Mouse (Mus musculus): Measurements from ENCODE around the gene Ank2. TPM values are rescaled to one million over a fixed set of nuclear protein-coding genes. Genes with fewer than 3 reads are reported as not detected.

The Ank2 gene
- polyA plus RNA-seq, 1 experiment = 352 TPM

GRCm38 (mm10) chr3:127035540-127035939, 463.6 kb downstream of the Ank2 start:
- H3K4me1 ChIP-seq (ENCODE audit: control insufficient read depth, insufficient read depth, low read length) = peaks cover 11% of the 10 kb centered on the region
- TF ChIP-seq POLR2A (IDR thresholded peaks at IDR 0.05; ENCODE audit: extremely low read depth, insufficient read depth, low read length) = no peak
- TF ChIP-seq CTCF (IDR thresholded peaks at IDR 0.05; ENCODE audit: extremely low read depth, insufficient read depth, low read length) = no peak
- no peak overlapping the region for H3K4me3 ChIP-seq (ENCODE audit: insufficient read depth, low read length)
- H3K27ac ChIP-seq (ENCODE audit: insufficient read depth, low read length) = peak overlapping the region; percentile 53; the same call in 1 of the 2 replicates

GRCm38 (mm10) chr3:127034983-127035382, 464.2 kb downstream of the Ank2 start:
- Histone ChIP-seq H3K27ac (ENCODE audit: insufficient read depth, low read length) (peak overlapping the region; percentile 53), H3K4me1 (ENCODE audit: control insufficient read depth, insufficient read depth, low read length) (peaks cover 9% of the 10 kb centered on the region), H3K4me3 (ENCODE audit: insufficient read depth, low read length) (no peak overlapping the region)
- TF ChIP-seq CTCF (IDR thresholded peaks at IDR 0.05; ENCODE audit: extremely low read depth, insufficient read depth, low read length) = no peak
- TF ChIP-seq POLR2A (IDR thresholded peaks at IDR 0.05; ENCODE audit: extremely low read depth, insufficient read depth, low read length) = no peak

- Histone ChIP-seq H3K27ac (ENCODE audit: insufficient read depth, low read length) (0 out of 2 replicates have a peak overlapping the region, but pooled peaks have one; percentile 23), H3K4me3 (ENCODE audit: insufficient read depth, low read length) (no peak overlapping the region), H3K4me1 (ENCODE audit: control insufficient read depth, insufficient read depth, low read length) (peaks cover 9% of the 10 kb centered on the region; the same call in 1 of the 2 replicates)
- TF ChIP-seq CTCF (IDR thresholded peaks at IDR 0.05; ENCODE audit: extremely low read depth, insufficient read depth, low read length) = no peak
- no peak for TF ChIP-seq POLR2A (IDR thresholded peaks at IDR 0.05; ENCODE audit: extremely low read depth, insufficient read depth, low read length)
Measured at GRCm38 (mm10) chr3:127023992-127024391, 475.2 kb downstream of the Ank2 start.

- peaks cover 5% of the 10 kb centered on the region; the same call in 1 of the 2 replicates for H3K4me1 ChIP-seq (ENCODE audit: control insufficient read depth, insufficient read depth, low read length)
- H3K27ac ChIP-seq (ENCODE audit: insufficient read depth, low read length) = no peak overlapping the region; the same call in 1 of the 2 replicates
- H3K4me3 ChIP-seq (ENCODE audit: insufficient read depth, low read length) = no peak overlapping the region
- no peak for TF ChIP-seq POLR2A (IDR thresholded peaks at IDR 0.05; ENCODE audit: extremely low read depth, insufficient read depth, low read length)
- TF ChIP-seq CTCF (IDR thresholded peaks at IDR 0.05; ENCODE audit: extremely low read depth, insufficient read depth, low read length) = no peak
Measured at GRCm38 (mm10) chr3:127020167-127020566, 479.0 kb downstream of the Ank2 start.

- peaks cover 5% of the 10 kb centered on the region; the same call in 1 of the 2 replicates for H3K4me1 ChIP-seq (ENCODE audit: control insufficient read depth, insufficient read depth, low read length)
- H3K4me3 ChIP-seq (ENCODE audit: insufficient read depth, low read length) = no peak overlapping the region
- H3K27ac ChIP-seq (ENCODE audit: insufficient read depth, low read length) = peak overlapping the region; percentile 39
- no peak for TF ChIP-seq CTCF (IDR thresholded peaks at IDR 0.05; ENCODE audit: extremely low read depth, insufficient read depth, low read length)
- TF ChIP-seq POLR2A (IDR thresholded peaks at IDR 0.05; ENCODE audit: extremely low read depth, insufficient read depth, low read length) = no peak
Measured at GRCm38 (mm10) chr3:127019728-127020127, 479.4 kb downstream of the Ank2 start.

- Histone ChIP-seq H3K4me3 (ENCODE audit: insufficient read depth, low read length) (no peak overlapping the region), H3K27ac (ENCODE audit: insufficient read depth, low read length) (peak overlapping the region; percentile 39)
- TF ChIP-seq CTCF (IDR thresholded peaks at IDR 0.05; ENCODE audit: extremely low read depth, insufficient read depth, low read length) = no peak
- no peak for TF ChIP-seq POLR2A (IDR thresholded peaks at IDR 0.05; ENCODE audit: extremely low read depth, insufficient read depth, low read length)
Measured at GRCm38 (mm10) chr3:127019109-127019508, 480.0 kb downstream of the Ank2 start.

GRCm38 (mm10) chr3:127017523-127017922, 481.6 kb downstream of the Ank2 start:
- no peak overlapping the region for H3K4me3 ChIP-seq (ENCODE audit: insufficient read depth, low read length)
- TF ChIP-seq POLR2A (IDR thresholded peaks at IDR 0.05; ENCODE audit: extremely low read depth, insufficient read depth, low read length) (no peak), CTCF (IDR thresholded peaks at IDR 0.05; ENCODE audit: extremely low read depth, insufficient read depth, low read length) (no peak)
- H3K27ac ChIP-seq (ENCODE audit: insufficient read depth, low read length) = peak overlapping the region; percentile 77; the same call in 1 of the 2 replicates
- peaks cover 1% of the 10 kb centered on the region; the same call in 1 of the 2 replicates for H3K4me1 ChIP-seq (ENCODE audit: control insufficient read depth, insufficient read depth, low read length)

More at GRCm38 (mm10) chr3:127019109-127019508, 480.0 kb downstream of the Ank2 start:
- H3K4me1 ChIP-seq (ENCODE audit: control insufficient read depth, insufficient read depth, low read length) = peaks cover 4% of the 10 kb centered on the region; the same call in 1 of the 2 replicates

- TF ChIP-seq CTCF (IDR thresholded peaks at IDR 0.05; ENCODE audit: extremely low read depth, insufficient read depth, low read length) = no peak
- TF ChIP-seq POLR2A (IDR thresholded peaks at IDR 0.05; ENCODE audit: extremely low read depth, insufficient read depth, low read length) = no peak
- peaks cover 1% of the 10 kb centered on the region; the same call in 1 of the 2 replicates for H3K4me1 ChIP-seq (ENCODE audit: control insufficient read depth, insufficient read depth, low read length)
- no peak overlapping the region for H3K4me3 ChIP-seq (ENCODE audit: insufficient read depth, low read length)
- H3K27ac ChIP-seq (ENCODE audit: insufficient read depth, low read length) = no peak overlapping the region
Measured at GRCm38 (mm10) chr3:127015596-127015995, 483.6 kb downstream of the Ank2 start.

GRCm38 (mm10) chr3:127015175-127015574, 484.0 kb downstream of the Ank2 start:
- TF ChIP-seq CTCF (IDR thresholded peaks at IDR 0.05; ENCODE audit: extremely low read depth, insufficient read depth, low read length) = peak; percentile 37; the same call in 1 of the 2 replicates
- TF ChIP-seq POLR2A (IDR thresholded peaks at IDR 0.05; ENCODE audit: extremely low read depth, insufficient read depth, low read length) = no peak
- Histone ChIP-seq H3K27ac (ENCODE audit: insufficient read depth, low read length) (no peak overlapping the region), H3K4me3 (ENCODE audit: insufficient read depth, low read length) (no peak overlapping the region), H3K4me1 (ENCODE audit: control insufficient read depth, insufficient read depth, low read length) (peaks cover 1% of the 10 kb centered on the region; the same call in 1 of the 2 replicates)

- TF ChIP-seq CTCF (IDR thresholded peaks at IDR 0.05; ENCODE audit: extremely low read depth, insufficient read depth, low read length) = no peak
- TF ChIP-seq POLR2A (IDR thresholded peaks at IDR 0.05; ENCODE audit: extremely low read depth, insufficient read depth, low read length) = no peak
- H3K4me1 ChIP-seq (ENCODE audit: control insufficient read depth, insufficient read depth, low read length) = no peaks in the 10 kb centered on the region; the same call in 1 of the 2 replicates
- H3K27ac ChIP-seq (ENCODE audit: insufficient read depth, low read length) = no peak overlapping the region
- H3K4me3 ChIP-seq (ENCODE audit: insufficient read depth, low read length) = no peak overlapping the region
Measured at GRCm38 (mm10) chr3:127013976-127014375, 485.2 kb downstream of the Ank2 start.

Measured in cortical plate, adult 2 months (tissue).